Mouse (Mus musculus) erythroid progenitor cell, adult 5-6 weeks (primary cell): ENCODE results near the gene Rnf180. TPM values are rescaled to one million over a fixed set of nuclear protein-coding genes. Genes with fewer than 3 reads are reported as not detected.

Source experiments
- ATAC-seq: replicated peaks from 2 replicates; pipeline ENCODE4 v1.8.0; 2016; ENCODE audit warnings: moderate number of reproducible peaks, mild to moderate bottlenecking, moderate TSS enrichment, inconsistent platforms; ENCODE audit not compliant: poor library complexity, low FRiP score, severe bottlenecking
- total RNA-seq, 2 experiments: library from RNA; stranded (forward) in 1 of 2; stranded (reverse) in 1 of 2; fragments of 150-400 nt in 1 of 2; fragments of 186-747, 209-891 nt in 1 of 2; gene quantifications; 2 replicates each; pipeline versions ENCODE4 v1.2.3 to v1.2.4; 2015 to 2017; ENCODE audit warnings: low replicate concordance in 2 of 2

The Rnf180 gene
- total RNA-seq, 2 experiments from 2014 or later, result 1.3 TPM; not detected in 1

DNA sequence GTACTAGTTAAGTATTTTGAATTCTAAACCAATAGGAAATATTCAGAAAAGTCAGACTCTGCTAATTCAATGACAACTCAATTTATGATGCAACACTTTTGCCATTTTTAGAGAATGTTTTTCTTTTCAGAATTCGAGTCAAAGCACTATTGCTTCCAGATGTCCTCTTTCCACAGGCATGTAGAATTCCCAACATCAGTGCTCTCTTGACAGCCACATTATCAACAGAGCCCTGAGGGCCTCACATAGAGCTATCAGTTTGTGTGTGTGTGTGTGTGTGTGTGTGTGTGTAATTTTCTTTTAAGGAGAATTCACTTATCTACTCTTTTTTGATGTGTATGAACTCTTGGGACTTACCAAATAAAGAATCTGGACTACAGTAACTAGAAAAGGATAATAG, 147.8 kb downstream of the Rnf180 start:
- ATAC-seq, result no peak

DNA sequence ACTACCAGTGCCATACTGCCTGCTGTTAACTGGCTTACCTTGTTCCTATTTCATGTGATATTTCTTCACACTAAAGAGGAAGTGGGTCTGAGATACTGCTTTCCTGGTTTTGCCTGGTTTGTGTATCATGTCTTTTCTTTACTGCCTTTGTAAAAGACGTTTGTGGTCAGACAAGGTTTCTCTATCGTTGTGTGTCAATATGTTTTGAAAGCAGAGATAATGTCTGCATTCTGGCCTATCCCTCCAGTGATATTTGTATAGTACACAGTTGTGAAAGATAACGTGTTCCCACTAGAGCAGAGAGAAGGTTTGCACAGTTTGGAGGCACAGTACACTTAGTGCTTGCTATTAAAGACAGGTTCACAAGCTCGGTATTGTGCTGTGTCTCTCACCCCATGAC, 154.7 kb downstream of the Rnf180 start:
- no peak for ATAC-seq

DNA sequence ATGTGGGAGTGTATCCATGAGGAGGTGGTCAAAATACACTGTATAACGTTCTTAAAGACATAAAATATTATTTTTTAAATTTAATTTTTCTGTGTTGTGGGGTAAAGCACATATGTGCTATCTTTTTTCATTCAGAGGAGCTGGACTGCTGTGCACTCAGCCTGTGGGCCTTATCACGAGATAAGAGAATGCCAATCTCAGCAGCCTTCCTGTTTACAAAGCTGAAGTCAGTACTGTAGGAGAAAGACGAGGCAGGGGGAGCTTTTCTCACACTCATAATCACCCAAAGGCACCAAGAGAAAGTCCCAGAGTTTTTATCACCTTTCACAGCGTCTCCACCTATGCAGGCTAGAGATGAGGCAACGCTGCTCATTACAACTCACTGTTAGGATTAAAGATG, 160.2 kb downstream of the Rnf180 start:
- no peak for ATAC-seq

GRCm38 (mm10) chr13:105132776-105133175, 161.8 kb downstream of the Rnf180 start:
- ATAC-seq, result no peak

- ATAC-seq, result no peak
Observed at GRCm38 (mm10) chr13:105132370-105132769, 162.2 kb downstream of the Rnf180 start.

- ATAC-seq, result 0 out of 2 replicates have a peak, but pooled peaks have one; percentile 57
Observed at GRCm38 (mm10) chr13:105130080-105130479, 164.5 kb downstream of the Rnf180 start.

DNA sequence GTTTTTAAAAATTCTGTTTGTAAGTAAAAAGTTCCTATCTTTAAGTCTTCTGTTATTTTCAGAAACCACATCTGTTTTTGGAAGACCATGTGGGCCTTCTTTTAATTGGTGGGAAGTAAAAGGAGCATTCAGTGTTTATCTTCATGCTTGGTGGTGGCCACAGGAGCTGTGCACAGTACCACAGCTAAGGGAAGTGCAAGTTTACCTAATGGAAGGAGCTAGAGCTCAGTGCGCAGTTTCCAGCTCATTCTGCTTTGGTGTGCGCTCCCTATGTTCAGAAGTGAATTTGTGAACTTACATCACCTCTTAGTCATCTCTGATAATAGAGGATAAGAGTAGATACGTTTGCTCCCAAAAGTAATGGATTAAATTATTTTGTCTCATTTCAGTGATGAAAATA, 172.5 kb downstream of the Rnf180 start:
- no peak for ATAC-seq

GRCm38 (mm10) chr13:105121617-105122016, 173.0 kb downstream of the Rnf180 start:
- ATAC-seq, result no peak

GRCm38 (mm10) chr13:105111599-105111998, 183.0 kb downstream of the Rnf180 start:
- ATAC-seq, result no peak

GRCm38 (mm10) chr13:105104385-105104784, 190.2 kb downstream of the Rnf180 start:
- ATAC-seq, result no peak

- ATAC-seq, result no peak
Observed at GRCm38 (mm10) chr13:105100705-105101104, 193.9 kb downstream of the Rnf180 start.

- ATAC-seq, result no peak
Observed at GRCm38 (mm10) chr13:105096316-105096715, 198.3 kb downstream of the Rnf180 start.

DNA sequence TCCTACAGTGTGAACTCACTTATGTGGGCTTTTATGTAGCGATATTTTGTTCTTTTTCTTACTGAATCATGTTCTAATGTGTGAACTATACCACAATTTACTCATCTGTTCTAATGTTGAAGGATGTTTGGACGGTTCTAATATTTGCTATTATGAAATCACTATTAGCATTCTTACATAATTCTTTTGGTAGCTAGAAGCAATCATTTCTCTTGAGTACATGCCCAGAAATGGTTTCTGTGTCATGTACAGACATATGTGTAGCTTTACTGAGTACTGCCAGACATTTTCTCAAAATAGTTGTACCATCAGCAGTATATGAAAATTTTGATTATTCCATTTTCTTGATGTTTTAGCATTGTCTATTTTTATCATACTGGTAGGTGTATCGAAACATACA, 205.3 kb downstream of the Rnf180 start:
- ATAC-seq, result no peak

- ATAC-seq, result no peak; the same call in 1 of the 2 replicates
Observed at GRCm38 (mm10) chr13:105081862-105082261, 212.8 kb downstream of the Rnf180 start, which contains the start of gene 4933425L06Rik. TSS of gene 4933425L06Rik (plus strand) at chr13:105082122.

Other genes starting within 250 kb of the Rnf180 start
- gene Rgs7bp, start 239.9 kb downstream of the Rnf180 start, total RNA-seq (2015; ENCODE audit: low replicate concordance), result 0.72 and 0.84 TPM in 2 replicates
- 0.51 TPM in 1 of 2 replicates, not detected in the other for gene Rgs7bp, start 239.9 kb downstream of the Rnf180 start, total RNA-seq (2017; ENCODE audit: low replicate concordance)
- gene 4933425L06Rik, start 212.7 kb downstream of the Rnf180 start, total RNA-seq (2015; ENCODE audit: low replicate concordance), result not detected in 2 replicates
- not detected in 2 replicates for gene 4933425L06Rik, start 212.7 kb downstream of the Rnf180 start, total RNA-seq (2017; ENCODE audit: low replicate concordance)
- not detected in 2 replicates for gene Htr1a, start 148.8 kb upstream of the Rnf180 start, total RNA-seq (2015; ENCODE audit: low replicate concordance)
- not detected in 2 replicates for gene Htr1a, start 148.8 kb upstream of the Rnf180 start, total RNA-seq (2017; ENCODE audit: low replicate concordance)